Mouse (Mus musculus) layer of hippocampus, adult 2 months (tissue): ENCODE results near the gene Bcor. TPM values are rescaled to one million over a fixed set of nuclear protein-coding genes. Genes with fewer than 3 reads are reported as not detected.

Experiments used
- DNase-seq, 2 experiments: peaks; one replicate each; pipeline ENCODE4 v3.0.0; 2022; ENCODE audit warnings: low spot score in 2 of 2
- H3K27ac ChIP-seq: fragments of 200-600 bp; 2 replicates; pipeline ENCODE4 v1.8.1; 2022
- H3K4me3 ChIP-seq: fragments of 200-600 bp; 2 replicates; pipeline ENCODE4 v1.8.1; 2022; ENCODE audit warnings: mild to moderate bottlenecking
- CTCF ChIP-seq: fragments of 200-600 bp; conservative IDR thresholded peaks from 2 replicates; pipeline ENCODE4 v1.8.1; 2022; ENCODE audit warnings: antibody characterized with exemption, mild to moderate bottlenecking, moderate library complexity
- total RNA-seq, 2 experiments: library from RNA; stranded (reverse); gene quantifications; 2 replicates each; pipeline ENCODE4 v1.2.3; 2021

Gene Bcor
- total RNA-seq, 2 experiments from 2014 or later = 16.7 to 21.3 TPM

DNA sequence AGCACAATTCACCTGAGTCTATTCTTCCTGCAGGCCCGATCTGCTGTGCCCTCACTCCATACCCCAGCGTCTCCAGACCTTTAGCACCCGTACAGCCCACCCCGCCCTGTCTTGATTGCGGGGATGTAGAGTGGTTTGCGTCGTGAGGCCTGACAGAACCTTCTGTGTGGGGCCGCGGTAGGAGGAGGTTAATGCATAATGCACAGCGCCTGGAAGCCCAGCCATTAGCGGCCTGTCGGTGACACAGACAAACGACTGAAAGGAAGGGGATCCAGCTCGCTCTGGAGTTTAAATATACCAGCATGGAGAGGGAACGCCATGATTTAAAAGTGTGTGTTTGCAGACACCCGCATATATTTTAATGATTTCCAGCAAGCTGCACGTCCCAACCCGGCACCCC is 74.9 kb downstream of the Bcor start:
- no peak for DNase-seq
- H3K27ac ChIP-seq = no peak overlapping the region
- TF ChIP-seq CTCF = no peak
- H3K4me3 ChIP-seq = no peak overlapping the region

- Histone ChIP-seq H3K4me3 (no peak overlapping the region), H3K27ac (no peak overlapping the region)
- no peak for TF ChIP-seq CTCF
- DNase-seq = no peak
These were observed 75.5 kb downstream of the Bcor start for GRCm38 (mm10) chrX:12084698-12085097.

DNA sequence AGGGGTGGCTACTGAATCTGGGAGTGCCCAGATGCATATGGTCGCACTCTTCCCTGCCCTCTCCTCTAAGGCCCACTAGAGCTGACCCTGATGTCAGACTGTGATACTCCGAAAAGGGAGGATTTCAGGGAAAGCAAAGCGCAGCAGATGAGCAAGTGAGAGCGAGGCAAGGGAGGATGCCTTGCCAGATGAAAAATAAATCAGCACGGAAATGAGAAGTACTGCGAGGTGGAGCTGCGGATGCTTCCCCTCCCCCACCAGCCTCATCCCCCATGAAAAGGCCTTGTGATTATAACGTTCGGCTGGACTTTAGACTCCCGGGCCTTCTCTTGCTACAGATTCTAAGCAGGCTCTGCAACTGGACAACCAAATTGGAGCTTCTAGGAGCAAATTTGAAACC is 76.5 kb downstream of the Bcor start:
- Histone ChIP-seq H3K4me3 (no peak overlapping the region), H3K27ac (no peak overlapping the region)
- TF ChIP-seq CTCF = no peak
- no peak for DNase-seq

DNA sequence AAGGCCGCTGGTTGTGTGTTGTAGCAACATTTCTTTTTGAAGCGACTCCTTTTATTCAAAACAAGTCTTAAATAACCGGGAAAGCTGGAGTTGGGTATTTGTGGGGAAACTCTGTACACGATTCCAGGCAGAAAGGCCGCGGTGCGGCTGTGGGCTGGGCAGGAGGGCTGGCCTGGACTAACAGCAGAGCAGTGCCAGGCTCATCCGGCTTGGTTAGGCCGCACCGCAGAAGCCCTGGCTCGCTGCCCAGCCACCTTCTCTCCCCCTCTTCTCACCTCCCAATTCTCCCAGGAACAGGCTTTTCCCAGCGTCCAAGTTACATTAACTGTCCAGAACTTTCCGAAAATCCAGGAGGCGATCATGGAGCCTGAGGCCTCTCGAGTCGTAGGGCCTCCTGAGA is 77.4 kb downstream of the Bcor start:
- no peak for DNase-seq
- TF ChIP-seq CTCF = no peak
- no peak overlapping the region for H3K27ac ChIP-seq
- no peak overlapping the region for H3K4me3 ChIP-seq

DNA sequence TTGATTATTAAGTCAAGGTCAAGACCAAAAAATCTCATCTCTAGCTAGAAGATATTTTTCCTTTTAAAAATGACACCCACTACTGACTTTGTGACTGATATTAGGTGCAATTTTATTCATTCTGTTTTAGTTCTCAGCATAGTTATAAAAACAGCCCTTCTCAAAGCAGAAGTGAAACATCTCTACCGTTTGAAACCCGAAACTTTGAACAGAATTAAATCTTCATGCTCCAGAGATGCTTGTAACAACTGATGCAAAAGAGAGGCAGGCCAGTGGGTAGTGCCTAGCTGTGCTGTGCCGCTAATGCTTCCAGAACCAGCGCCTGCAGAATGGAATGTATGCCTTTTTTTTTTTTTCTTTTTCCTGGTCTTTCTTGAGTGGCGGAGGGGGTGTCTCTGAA is 78.0 kb downstream of the Bcor start:
- H3K4me3 ChIP-seq = no peak overlapping the region
- no peak for DNase-seq
- no peak for TF ChIP-seq CTCF
- H3K27ac ChIP-seq = no peak overlapping the region

GRCm38 (mm10) chrX:12081741-12082155 is 78.4 kb downstream of the Bcor start:
- no peak for DNase-seq
- Histone ChIP-seq H3K27ac (no peak overlapping the region), H3K4me3 (no peak overlapping the region)
- no peak for TF ChIP-seq CTCF

GRCm38 (mm10) chrX:12080904-12081740 is 79.0 kb downstream of the Bcor start:
- DNase-seq = no peak
- Histone ChIP-seq H3K27ac (peak overlapping the region; percentile 51), H3K4me3 (peak overlapping the region; percentile 70)
- TF ChIP-seq CTCF = peak; percentile 44

- Histone ChIP-seq H3K27ac (peak overlapping the region; percentile 91), H3K4me3 (peak overlapping the region; percentile 70)
- TF ChIP-seq CTCF = 0 out of 2 replicates have a peak, but pooled peaks have one; percentile 2
- DNase-seq = no peak
These were observed 79.9 kb downstream of the Bcor start for GRCm38 (mm10) chrX:12080095-12080903.

- Histone ChIP-seq H3K4me3 (peak overlapping the region; percentile 70), H3K27ac (peak overlapping the region; percentile 91)
- DNase-seq = no peak
- TF ChIP-seq CTCF = no peak
These were observed 80.7 kb downstream of the Bcor start for GRCm38 (mm10) chrX:12079309-12080094.

- Histone ChIP-seq H3K4me3 (peak overlapping the region; percentile 70), H3K27ac (peak overlapping the region; percentile 91; the same call in 1 of the 2 replicates)
- TF ChIP-seq CTCF = no peak
- DNase-seq = no peak
These were observed 81.2 kb downstream of the Bcor start for GRCm38 (mm10) chrX:12079059-12079308.

DNA sequence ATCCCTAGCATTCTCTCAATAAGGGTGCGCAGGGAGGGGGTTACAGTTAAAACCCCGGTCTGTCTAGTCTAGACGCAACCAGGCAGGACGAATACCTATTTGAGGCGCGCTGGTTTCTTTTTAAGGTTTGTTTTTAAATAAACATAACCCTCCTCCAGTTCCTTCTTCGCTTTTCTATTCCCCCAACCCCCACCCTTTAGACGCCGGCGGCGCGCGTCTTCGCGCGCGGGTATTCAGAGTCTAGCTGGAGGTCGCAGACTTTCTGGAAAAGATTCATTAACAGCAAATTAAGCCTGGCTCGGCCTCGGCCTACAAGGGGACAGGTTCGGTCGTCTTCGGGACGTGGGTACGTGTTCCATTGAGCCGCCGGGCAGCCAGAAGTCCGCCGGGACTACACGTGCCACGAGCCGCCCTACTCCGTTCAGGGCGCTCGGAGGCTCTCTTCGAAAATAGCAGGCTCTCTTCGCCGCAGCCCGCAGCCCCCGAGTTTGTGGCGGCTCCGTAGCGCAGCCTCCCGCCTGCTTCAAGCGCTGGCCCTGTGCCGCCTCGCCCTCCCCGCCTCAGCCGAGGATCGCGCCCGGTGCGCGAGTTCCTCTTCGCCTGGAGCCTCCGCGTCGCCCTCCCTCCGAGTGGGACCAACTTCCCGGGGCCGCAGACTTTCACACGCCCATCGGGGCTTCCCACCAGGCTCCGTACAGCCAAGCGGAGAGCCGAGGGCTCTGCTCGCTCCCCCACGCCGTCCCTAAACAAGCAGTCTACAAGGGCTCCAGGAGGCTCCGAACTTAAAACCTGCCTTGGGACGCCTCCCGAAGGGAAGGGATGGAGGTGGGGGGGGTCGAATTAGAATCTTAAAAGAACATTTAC is 81.7 kb downstream of the Bcor start:
- TF ChIP-seq CTCF = no peak
- Histone ChIP-seq H3K27ac (peak overlapping the region; percentile 18; the same call in 1 of the 2 replicates), H3K4me3 (peak overlapping the region; percentile 70)
- DNase-seq = no peak

GRCm38 (mm10) chrX:12077601-12077980 is 82.6 kb downstream of the Bcor start:
- DNase-seq = no peak
- no peak for TF ChIP-seq CTCF
- 0 out of 2 replicates have a peak overlapping the region, but pooled peaks have one; percentile 69 for H3K27ac ChIP-seq
- peak overlapping the region; percentile 70 for H3K4me3 ChIP-seq
